Mouse (Mus musculus): ENCODE measurements around the gene Psmd5.
"Not testable (repeated sequence)": the region's sequence is repeated elsewhere in the genome, so short reads cannot be mapped to it uniquely, and the experiment has no call there.

Gene Psmd5

DNA sequence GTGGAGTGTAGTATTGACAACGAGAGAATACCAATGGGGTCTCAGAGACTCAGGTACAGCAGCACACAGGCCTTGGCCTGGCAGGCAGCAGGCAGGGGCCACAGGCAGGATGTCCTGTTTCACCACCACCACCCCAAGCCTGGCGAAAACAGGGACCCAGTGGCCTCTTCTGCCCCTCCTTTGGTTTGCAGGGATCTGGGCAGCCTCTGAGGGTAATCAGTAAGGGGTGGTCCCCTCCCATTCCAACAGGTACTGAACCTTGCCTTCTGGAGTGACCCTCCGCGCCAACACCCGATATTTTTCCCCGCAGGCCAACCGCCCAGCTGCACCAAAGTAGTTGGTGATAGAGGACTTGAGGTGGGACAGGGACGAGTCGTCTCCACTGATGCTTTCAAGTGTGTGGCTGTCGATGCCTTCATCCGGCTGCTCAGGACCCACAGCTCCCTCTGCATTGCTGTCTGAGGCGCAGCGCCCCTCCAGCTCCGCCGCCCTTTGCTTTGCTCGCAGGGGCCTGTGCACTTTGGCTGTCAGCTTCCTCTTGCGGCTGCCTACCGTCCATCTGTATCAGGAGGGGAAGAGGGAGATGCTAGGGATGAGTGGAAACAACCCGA lies 20.8 kb upstream of the Psmd5 start:
- no peak for DNase-seq (ENCODE audit: low read depth)

- DNase-seq (ENCODE audit: low read depth), result no peak
These were observed 19.2 kb upstream of the Psmd5 start for GRCm38 (mm10) chr2:34893950-34894349.

GRCm38 (mm10) chr2:34884186-34884585 lies 9.4 kb upstream of the Psmd5 start:
- no peak for DNase-seq (ENCODE audit: low read depth)

DNA sequence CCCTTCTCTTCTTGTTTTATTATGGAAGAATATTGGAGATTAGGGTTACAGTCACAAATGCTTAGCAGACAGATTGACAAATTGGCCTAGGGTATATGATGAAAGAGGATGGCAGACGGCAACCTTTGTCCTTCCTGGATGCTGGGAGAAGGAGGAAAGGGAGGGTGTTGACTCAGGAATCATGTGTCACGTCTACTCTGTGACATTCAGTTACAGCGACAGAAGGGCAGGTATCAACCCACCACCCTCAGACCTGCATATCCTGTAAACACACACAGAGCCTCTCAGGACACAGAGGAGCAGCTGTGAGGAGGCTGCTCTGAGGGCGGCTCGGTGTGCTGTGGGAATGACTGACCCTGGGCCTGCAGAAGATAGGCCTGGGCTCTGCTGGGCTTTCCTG lies 8.4 kb upstream of the Psmd5 start:
- no peak for DNase-seq (ENCODE audit: low read depth)

- no peak for DNase-seq (ENCODE audit: low read depth)
These were observed 8.0 kb upstream of the Psmd5 start for GRCm38 (mm10) chr2:34882757-34883156.

- no peak for DNase-seq (ENCODE audit: low read depth)
These were observed 5.3 kb upstream of the Psmd5 start for GRCm38 (mm10) chr2:34880054-34880453.

GRCm38 (mm10) chr2:34874271-34874670 lies 497 bp downstream of the Psmd5 start, which contains the start of gene Cutal:
Cutal (plus strand) TSS chr2:34874396.
- no peak for DNase-seq (ENCODE audit: low read depth)

GRCm38 (mm10) chr2:34870520-34871474 lies 4.0 kb downstream of the Psmd5 start:
- DNase-seq (ENCODE audit: low read depth), result peak; percentile 100

DNA sequence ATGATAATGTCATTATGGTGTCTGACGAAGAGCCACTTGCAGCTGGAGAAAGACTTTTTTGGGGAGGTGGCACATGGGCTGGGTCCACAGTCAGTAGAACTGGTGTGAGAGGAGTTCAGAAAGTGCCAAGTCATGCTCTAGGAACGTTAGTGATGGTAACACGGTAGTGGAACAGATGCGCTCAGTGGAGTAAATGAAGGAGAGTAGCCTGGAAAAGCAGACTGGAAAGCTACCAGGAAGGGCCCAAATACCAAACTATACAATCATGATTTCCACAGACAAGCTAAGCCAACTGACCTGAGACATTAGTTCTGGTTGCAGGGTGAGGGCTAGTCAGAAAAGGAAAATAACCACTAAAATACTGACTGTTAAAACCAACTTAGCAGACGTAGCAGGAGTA lies 5.1 kb downstream of the Psmd5 start:
- DNase-seq (ENCODE audit: low read depth), result peak; percentile 19

DNA sequence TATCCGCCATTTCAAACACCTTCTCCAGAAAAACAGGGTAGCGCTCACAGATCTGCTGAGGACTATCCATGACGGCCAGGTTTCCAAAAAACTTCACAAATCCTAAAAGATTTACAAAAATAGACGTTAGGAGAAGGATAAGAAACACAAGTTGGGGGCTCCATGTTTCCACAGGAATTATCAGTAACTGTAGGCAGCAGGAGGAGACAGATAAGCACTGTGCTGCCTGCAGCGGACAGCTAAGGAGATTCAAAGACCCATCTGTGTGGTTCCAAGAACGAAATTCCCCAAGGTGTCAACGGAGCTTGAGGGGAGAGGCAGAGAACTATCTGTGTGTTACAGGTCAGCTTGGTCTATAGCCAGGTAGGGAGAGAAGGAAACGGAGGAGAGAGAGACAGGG lies 17.0 kb downstream of the Psmd5 start:
- no peak for DNase-seq (ENCODE audit: low read depth)

DNA sequence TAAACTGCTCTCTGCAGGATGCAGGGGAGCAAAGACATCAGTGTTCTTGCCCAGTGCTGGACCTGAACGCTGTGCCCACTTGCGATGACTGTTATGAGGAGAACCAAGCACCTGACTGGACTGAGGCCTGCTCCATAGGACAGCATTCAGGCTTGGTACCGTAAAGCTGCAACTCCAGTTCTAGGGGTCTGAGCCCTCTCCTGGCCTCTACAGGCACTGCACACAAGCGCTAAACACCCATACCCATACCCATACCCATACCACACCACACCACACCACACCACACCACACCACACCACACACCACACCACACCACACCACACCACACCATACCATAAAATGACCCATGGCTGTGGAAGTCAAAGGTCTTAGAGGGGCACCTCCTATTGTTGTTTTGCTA lies 19.5 kb downstream of the Psmd5 start:
- DNase-seq (ENCODE audit: low read depth), result no peak

- DNase-seq (ENCODE audit: low read depth), result no peak
These were observed 27.1 kb downstream of the Psmd5 start for GRCm38 (mm10) chr2:34847702-34848101.

DNA sequence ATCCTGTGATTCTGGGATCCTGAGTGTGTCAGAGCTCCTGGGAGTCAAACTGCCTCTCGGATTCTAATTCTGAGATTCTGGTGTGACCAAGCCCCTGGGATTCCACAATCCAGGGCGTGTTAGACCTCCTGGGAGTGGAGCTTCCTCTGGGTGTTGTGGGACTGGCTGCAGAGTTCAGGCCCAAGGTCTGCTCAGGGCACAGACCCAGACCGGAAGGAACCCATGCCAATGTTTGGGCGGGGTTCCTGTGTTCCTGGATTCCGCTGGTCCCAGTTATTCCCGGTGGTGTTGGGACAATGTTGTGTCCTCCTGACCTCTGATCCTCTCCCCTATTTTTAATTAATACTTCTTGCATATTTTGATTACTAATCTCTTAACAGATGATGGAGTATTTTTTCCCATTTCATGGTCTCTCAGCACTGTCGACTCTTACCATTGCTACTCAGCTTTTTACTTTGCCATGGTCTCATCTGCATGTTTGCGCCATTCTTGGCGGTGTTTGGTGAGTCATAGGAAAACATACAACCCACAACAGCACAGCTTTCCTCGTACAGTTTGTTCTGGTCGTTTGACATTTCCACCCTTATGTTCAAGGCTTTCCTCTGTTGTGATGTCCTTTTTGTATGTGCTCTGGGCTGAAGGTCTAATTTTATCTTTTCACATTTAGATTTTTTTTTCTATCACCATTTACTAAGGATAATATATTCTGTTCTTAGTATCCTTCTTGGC lies 31.4 kb downstream of the Psmd5 start:
- DNase-seq (ENCODE audit: low read depth), result no peak

DNA sequence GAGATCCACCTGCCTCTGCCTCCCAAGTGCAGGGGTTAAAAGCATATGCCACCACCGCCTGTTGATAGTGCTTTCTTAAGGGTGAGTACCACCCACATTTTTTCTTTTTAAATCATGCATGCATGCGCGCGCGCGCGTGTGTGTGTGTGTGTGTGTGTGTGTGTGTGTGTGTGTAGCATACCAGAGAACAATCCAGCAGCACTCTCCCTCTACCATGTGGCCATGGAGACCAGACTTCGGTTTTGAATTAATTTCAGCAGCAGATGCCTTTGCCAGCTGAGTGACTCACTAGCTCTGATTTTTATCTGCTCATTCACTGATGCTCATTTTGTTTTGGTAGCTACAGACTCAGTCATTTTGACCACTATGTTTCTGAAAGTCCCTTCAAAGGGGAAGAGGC lies 33.1 kb downstream of the Psmd5 start:
- no peak for DNase-seq (ENCODE audit: low read depth)

DNA sequence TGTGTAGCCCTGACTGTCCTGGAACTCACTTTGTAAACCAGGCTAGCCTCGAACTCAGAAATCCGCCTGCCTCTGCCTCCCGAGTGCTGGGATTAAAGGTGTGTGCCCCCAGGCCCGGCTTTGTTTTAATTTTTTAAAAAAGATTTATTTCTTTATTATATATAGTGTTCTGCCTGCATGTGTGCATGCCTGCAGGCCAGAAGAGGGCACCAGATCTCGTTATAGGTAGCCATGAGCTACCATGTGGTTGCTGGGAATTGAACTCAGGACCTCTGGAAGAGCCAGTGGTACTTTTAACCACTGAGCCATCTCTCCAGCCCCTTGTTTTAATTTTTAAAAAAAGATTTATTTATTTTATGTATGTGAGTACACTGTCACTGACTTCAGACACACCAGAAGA lies 34.6 kb downstream of the Psmd5 start:
- not testable (repeated sequence) for DNase-seq (ENCODE audit: low read depth)

- DNase-seq (ENCODE audit: low read depth), result no peak
These were observed 39.1 kb downstream of the Psmd5 start for GRCm38 (mm10) chr2:34835669-34836068.

DNA sequence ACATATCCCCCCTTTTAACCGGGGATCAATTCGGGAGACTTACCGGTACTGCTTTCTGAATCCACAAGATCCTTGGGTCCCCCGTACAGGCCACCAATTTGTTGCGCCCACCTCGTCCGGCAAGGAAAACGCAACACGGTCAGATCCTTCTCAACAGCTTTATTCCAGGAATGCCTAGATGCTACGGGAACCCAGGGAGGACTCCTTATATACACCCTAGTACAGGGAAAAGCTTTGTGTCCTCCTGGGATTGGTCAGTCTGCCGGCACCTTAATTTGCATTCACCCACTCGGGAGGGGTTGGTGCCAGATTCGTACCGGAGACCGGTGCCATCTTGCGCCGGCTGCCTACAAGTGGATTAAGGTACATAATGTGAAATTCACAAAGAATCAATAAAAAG lies 41.1 kb downstream of the Psmd5 start:
- no peak for DNase-seq (ENCODE audit: low read depth)

DNA sequence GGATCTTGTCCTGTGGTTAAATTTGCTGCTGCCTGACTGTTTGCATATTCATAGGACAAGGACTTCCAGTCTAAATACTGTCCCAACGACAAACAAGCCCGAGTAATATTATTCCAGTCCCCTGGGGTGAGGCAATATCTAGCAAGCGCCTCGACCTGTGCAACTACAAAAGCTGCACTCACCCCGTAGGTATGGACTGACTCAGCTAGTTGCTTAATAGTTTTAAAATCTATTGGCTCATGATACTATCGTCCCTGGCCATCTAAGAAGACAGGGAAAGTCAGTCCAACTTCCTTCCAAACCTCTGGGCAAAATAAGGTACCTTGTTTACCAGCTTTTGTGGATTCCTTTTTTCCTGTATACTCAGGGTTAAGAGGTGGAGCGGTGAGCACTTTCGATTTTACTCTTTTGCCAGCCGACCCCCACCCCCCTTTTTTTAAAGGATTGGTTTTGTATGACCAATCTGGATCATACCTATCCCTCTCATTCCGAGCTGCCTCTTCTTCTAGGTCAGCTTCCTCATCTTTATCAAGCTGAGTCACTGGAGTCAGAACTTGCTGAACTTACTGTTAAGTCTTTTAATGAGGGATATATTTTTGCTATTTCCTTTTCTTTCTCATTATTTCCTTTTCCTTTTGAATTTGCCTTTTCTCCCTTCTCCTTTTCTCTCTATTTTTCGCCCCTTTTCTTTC lies 41.9 kb downstream of the Psmd5 start, which contains the start of gene Gm34653:
TSS of gene Gm34653 (plus strand) at position 242 of the 692 bp plus-strand sequence.
- DNase-seq (ENCODE audit: low read depth), result not testable (repeated sequence)

DNA sequence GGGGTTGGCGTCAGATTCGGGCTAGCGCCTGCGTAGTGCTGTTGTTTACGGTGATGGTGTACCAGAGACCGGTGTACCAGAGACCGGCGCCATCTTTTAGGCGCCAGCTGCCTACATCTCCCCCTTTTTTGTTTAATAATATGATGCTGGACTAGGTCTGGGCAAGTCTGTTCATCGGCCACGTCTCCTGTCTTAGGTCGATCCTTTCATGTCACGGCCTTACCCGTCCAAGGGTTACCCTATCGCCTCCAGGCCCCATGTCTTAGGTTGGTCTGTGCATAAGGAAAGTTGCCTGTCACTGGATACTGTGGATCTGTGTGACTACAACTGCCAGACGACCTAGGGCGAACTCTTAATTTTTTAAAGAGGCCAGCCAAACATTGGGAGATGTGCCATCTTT lies 44.7 kb downstream of the Psmd5 start:
- not testable (repeated sequence) for DNase-seq (ENCODE audit: low read depth)

DNA sequence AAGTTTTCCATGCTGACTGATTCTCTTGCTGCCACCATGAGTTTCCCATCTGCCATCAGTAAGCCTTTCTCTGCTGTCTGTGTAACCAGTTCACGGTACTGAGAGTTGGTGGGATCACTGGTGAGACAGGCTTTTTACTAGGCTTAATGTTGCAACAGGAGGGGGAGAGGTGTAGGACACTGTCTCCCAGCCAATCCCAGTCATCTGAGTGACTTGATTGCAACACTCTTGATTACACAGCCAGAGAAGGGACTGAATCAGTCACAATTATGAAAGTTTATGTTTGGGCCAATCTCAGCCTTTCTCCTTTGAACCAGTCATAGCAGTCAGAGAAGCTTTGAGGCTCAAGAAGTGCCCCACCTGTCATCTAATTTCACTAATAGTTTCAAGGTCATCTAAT lies 46.7 kb downstream of the Psmd5 start:
- DNase-seq (ENCODE audit: low read depth), result no peak

DNA sequence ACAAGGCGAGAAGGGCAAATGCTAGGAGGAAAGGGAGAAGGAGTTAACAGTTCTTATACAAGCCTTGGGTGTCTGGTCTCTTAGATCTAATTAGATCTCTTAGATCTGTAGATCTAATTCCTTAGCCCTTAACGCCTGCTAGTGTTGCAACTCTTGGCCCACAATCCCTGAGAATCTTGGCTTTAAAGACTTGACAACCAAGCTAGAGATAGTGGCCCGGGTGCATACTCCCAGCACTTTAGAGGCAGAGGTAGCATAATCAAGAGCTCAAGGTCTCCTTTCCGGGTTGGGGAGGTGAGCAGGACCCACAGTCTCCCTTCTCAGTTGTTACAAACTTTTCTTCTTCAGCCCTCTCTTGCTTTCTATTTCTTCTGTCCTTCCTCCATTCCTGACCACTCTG lies 47.2 kb downstream of the Psmd5 start:
- DNase-seq (ENCODE audit: low read depth), result no peak

Data from induced T-regulatory cell, adult 2 months (primary cell).